Mouse (Mus musculus): ENCODE data around the gene Uaca.

Gene Uaca

DNA sequence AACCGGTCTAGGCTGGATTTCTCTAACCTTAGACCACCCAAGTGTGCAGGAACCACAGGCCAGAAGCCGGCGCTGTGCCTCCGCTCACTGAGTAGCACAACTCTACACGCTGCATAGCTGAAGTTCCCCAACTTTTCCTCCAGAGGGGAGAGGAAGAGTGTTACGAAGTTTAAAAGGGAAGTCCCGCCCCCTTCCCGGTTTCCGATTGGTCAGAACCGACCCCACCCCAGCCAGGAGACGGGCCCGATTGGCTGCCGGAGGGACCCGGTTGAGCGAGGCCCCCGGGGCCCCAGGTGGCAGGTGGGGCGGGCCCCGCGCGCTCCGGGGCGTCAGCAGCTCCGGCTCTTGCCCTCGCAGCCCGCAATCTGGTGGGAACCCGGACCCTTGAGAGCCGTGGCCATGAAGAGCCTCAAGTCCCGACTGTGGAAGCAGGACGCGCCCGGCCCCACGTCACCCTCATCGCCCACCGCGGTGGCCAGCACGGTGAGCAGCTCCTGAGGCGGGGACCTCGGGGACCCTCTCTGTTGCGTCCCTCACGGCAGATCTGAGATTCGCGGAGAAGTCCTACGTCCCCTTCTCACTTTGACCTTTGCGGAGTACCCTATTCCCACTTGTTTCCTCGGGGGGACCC, at the start of gene Uaca:
Gene Uaca, plus strand, starts transcription at position 333 of the 631 bp plus-strand sequence.
- peak; percentile 98 for DNase-seq

DNA sequence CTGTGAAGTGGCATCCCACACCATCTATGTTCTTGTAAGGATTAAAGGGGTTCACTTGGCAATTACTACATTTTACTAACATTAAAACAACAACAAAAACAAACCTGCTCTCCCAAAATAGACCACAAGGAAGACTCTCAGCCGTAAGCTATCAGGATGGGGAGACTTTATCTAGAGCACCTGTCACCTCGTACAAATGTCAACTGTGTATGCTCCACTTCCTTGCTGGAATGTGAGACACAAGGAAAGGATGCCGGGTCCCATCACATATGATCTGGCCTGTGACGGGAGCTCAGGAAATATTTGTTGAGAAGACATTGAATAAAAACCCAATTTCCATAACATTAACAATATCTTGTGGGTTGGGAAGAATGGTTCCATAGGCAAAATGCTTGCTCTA, 49.4 kb upstream of the Uaca start:
- DNase-seq = no peak

DNA sequence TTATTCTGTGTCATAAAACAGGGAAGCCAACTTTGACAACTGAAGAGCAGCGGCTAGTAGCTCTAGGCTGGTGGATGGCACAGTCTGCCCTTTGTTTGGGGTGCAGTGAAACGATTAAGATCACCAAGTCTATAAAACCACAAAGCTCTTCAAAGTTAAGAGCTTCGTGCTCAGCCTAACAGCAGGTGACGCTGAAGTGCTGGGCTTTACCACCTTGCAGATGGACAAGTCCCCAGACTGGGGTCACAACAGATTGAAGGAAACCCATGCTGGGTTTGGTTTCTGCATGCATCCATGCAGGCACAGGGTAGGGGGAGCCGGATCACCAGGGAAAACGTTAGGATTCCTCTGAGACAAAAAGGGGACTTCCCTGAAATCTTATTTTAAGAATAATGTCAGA, 47.8 kb upstream of the Uaca start:
- no peak for DNase-seq

DNA sequence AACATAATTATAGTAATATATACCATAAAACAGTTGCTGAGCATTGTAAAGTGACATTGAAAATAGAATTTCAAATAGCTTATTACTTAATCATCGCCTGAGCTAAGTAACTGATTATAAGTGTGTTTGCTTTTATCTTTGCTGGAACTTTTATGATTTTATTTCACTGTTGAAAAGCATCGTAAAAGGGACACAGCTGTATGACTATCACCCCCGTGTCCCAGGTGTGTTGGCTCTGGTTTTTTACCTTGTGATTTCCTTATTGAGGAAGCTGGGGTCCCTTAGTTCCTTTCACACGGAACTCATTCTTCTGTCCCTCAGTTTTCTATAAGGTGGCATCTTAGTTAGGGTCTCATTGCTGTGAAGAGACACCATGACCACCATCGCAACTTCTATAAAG, 46.7 kb upstream of the Uaca start:
- DNase-seq = no peak

DNA sequence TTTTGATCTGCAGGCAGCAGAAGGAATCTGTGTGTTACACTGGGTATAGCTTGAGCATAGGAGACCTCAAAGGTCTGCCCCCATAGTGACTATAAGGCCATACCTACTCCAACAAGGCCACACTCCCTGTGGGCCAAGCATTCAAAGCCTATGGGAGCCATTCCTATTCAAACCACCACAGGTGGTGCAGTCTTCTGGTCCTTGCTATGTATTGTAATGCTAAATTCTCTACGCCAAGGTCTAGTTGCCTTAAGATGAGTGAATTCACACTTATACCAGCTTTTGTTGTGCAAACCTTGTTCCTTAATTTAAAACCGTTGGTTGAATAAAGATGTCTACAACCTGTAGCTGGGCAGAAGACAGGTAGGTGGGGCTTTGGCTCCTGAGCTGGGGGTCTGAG, 46.2 kb upstream of the Uaca start:
- DNase-seq = no peak

DNA sequence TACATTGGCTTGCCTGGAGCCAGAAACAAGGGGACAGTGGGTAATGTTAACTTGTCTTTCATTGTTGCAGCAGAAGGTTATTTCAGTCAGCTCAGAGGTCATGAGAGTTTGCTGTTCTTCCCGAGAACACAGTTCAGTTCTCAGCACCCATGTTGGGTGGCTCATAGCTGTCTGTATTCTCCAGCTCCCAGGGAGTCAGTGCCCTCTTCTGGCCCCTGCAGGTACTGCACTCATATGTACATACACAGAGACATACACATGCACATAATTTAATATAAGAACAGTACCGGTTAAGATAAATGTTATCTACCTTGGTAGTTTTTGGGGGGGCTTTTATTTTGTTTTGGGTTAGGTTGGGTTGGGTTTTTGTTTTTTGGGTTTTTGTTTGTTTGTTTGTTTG, 45.2 kb upstream of the Uaca start:
- no peak for DNase-seq

DNA sequence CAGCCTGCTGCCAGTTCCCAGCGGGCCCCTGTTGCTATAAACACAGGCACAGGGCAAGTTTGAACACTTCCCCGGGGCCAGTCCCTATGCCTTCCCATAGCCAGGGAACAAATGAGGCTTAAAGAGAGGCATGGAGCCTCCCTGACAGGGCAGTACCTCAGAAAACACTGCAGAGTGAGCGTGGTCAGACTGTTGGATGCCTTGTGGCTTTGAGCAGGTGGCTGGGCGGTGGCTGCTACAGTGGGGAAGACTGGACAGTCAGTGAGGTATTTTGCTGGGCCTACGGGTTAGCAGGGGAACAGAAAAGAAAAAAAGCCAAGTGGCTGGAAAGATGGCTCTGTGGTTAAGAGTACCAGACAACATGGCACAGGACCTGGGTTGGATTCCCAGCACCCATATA, 43.2 kb upstream of the Uaca start:
- no peak for DNase-seq

DNA sequence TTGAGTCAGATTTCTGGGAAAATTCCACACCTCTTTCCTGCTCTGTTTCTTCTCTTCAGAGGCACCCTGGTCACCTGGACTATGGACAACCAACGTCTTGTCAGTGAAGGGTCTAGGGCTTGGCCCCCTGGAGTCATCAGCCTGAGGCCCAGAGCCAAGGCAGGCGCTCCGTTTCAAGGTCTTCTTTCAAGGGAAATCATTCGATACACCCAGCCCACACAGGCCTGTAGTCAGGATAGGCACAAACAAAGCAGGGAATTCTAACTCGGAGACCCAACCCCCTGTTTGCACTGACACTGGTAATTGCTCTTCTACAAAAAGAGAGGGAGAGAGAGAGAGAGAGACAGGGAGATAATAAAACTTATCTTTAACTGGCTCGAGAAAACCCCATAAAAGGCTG, 42.4 kb upstream of the Uaca start:
- no peak for DNase-seq

DNA sequence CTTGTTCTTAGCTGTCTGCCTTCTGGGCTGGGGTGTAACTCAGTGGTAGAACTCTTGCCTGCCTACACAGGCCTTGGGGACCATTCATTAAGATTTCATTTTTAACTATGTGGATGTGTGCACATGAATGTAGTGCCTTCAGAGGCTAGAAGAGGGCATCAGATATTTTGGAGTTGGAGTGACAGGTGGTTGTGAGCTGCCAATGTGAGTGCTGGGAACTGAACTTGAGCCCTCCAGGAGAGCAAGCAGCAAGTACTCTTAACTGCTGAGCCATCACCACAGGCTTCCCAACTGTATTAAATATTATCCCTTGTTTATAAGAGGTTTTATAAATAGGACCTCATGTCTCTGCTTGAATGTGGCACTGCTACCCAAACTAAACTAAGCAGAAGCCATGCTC, 41.7 kb upstream of the Uaca start:
- no peak for DNase-seq

DNA sequence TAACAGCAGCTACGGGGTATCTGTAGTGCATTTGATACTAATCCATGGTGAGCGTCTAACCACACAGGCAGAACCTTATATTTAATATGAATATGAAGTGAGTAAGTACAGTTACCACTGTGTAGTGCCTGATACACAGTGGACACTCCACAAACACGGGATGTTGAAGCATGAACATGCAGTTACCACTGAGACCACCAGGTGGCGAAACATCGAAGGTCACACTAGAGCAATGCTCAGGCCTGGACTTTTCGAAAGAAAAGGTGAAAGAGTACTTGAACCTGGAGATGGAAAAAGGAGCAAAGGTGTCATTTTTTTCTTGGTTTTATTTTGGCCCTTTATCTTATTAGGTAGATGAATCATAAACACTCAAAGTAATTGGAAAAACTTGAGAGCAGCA, 38.1 kb upstream of the Uaca start:
- DNase-seq = peak; percentile 78

DNA sequence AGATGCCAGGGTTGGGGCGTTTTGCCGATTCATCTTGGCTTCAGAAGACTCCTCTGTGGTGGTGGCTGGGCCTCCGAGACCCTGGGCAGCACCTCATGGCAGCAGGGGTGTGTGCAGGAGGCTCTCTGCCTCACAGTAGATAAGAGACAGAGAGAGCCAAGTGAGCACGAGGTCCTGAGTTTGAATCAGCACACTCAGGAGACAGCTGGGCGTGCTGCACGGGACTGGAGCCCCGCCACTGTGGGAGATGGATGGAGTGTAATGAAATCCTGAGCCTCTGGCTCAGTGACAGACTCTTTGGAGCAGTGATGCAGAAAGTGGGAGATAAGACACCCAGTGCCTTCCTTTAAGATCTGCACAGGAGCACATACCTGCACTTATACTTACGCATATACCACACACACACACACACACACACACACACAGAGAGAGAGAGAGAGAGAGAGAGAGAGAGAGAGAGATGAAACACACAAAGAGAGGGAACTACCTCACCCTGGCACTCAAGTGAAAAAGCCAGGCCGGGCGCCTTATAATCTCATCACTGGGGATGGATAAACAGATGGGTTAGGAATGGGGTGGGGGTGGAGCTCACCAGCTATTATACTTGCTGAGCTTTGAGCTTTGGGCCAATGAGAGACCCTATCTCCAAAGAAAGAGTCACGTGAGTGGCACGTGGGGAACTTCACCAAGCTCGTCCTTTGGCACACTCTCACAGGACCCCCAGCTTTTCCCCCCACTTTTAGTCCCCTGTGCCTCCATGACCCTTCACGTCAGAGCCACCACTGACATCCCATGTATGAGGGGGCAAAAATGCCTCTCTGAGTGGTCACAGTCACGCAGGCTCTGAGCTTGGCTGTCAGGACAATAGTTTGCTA, 37.2 kb upstream of the Uaca start:
- no peak for DNase-seq

DNA sequence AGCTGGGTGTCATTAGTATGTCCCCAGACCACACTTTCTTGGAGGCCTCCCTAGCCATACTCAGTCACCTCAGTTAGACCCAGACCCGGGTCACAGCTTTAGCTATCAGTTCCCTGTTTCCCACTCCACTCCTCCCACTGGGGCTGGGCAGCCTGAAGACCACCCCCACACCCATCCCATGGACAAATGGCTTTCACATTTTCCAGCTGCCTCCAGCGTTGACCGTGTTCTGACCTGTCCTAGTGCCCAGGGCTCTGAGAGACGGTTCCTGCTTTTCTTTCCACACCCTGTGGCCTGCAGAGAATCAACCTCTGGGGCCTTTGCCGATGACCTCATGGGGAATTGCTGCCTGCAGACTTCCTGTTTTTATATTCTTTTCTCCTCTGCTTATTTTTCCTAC, 36.5 kb upstream of the Uaca start:
- DNase-seq = peak; percentile 20

DNA sequence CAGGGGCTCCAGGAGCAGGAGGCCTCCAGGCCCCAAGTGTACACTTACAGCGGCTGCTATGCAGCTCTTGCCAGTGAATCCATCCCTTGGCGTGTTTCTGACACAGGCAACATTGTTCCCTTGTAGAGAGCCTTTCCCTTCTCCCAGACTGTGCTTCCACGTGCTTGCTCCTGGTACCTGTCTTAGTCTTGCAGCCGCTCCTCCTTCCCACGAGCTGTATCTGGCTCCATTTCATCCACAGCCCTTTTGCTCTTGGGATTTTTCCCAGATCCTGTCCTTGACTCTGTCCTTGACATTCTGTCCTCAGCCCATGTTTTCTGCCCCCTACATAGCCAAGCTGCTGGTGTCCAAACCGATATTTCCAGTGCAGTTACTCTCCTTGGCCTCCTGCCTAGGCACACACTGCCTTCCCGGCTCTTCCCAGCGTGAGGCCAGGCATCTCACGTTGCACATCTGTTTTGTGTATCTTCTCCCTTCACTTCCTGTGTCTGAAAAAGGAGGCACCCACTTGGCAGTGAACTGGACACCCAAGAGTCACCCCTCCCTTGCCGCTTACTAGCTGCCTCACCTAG, 34.8 kb upstream of the Uaca start:
- no peak for DNase-seq

DNA sequence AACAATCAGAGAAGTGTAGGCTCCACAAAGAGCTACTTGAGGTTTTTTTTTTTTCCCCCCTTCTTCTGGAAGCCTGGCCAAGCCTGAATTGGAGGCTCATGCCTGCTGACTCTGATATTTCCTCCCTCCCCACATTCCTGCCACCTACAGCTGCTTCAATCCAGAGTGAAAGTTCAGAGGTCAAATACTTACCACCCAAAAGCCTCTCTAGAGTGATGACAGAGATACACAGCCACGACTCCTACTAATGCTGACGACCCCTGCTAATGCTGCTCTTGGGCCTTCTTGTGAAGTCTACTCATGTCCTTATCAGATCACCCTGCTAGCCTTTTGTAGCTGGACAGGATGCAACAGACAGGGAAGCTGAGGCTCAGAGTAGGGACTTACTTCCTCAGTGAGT, 29.2 kb upstream of the Uaca start:
- no peak for DNase-seq

DNA sequence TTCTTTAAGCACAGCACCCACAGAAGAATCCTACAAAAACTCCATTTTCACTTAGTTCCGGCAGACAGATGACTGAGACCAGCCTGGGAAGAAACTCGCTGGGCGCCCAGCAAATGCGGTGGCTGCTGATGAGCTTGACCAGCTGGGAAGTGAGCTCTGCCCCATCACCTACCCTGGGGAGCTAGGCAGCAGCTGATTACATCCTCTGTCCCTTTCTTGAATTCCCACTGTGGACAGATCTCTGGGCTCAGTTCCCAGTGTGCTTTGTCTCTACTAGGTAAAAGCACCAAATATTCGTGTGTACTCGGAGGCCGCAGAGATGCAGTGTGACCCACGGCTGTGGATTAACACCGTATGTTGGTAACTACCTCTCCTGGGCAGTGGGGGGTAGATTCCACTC, 25.9 kb upstream of the Uaca start:
- DNase-seq = no peak

DNA sequence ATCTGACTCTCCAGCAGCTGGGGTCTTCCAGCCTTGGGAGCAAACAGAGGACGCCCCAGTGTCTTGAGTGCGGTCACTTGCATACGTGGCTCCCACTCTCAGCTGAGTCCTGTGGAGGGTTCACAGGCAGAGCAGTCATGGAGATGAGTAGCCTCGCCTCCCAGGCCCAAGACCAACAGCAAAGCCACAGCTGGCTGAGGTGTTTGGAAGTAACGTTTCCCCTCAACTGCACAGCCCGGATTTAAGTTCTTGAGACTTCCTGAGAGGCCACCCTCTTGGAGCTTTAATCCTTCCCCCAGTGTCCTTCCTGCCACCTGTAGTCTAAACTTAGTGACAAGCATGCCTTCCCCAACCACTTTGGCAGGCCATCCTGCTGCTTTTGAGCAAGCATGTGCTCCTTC, 24.6 kb upstream of the Uaca start:
- DNase-seq = no peak

DNA sequence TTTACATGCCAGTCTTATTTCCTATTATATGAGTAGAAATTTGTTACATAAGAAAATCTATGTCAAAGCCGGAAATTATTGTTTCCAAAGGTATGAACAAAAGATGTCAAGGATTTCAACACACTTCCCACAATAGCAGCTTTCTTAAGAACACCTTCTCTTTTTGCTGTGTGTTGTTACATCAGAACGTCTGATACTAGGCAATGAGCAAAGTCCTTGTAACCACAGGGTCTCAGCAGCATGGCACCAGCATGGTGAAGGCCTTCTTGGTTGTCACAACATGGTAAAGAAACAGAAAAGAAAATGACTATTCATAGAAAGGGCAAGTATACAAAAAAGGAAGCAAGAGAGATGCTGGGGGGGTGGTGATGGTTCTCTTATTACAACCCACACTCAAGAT, 20.6 kb upstream of the Uaca start:
- no peak for DNase-seq

DNA sequence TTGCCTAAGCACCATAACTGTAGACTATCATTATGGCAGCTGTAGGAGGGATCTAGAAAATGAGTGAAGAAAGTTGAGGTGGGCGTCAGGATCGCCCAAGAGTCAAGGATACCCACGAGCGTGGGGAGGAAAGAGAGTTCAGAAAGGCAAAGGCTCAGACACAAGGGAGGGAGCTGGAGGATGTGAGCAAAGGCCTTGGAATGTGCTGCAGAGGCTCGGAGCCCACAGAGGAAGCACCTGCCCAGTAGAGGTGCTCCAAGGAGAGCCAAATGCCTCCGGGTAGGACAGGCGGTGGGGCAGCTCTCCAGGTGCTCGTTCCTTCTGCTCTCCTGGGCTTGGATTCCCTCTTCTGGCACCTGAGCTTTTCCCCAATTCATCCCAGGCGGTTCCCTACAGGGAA, 17.4 kb upstream of the Uaca start:
- DNase-seq = no peak

DNA sequence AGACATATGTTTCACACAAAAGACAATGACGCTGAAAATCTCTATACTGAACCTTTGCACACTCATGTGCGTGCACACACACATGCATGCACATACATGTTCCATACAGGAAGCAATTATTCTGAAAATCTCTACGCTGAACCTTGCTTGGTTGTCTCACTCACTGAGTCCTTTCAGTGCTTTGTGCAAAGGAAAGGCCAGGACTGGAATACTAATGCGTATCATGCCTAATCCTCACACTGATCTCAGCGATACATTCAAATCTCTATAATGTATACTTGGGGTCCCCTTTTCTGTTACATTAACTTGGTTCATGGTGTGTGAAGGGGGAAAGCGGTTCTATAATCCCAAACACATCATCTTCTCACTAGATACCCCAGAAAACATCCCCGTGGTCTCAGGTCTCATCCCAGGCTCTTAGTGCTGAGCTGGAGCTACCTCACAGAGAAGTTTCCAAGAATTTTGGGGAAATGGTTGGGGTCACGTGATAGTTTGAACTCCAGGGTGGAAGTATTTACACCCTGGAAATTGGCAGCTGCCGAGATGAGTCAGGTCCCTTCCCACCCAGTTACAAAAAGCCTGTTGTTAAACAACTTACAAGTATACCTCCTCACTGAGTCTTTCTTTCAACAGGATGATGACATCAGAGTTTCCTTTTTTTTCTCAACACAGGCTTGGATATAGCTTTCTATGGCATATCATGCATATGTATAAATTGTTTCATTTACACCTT, 12.1 kb upstream of the Uaca start:
- no peak for DNase-seq

DNA sequence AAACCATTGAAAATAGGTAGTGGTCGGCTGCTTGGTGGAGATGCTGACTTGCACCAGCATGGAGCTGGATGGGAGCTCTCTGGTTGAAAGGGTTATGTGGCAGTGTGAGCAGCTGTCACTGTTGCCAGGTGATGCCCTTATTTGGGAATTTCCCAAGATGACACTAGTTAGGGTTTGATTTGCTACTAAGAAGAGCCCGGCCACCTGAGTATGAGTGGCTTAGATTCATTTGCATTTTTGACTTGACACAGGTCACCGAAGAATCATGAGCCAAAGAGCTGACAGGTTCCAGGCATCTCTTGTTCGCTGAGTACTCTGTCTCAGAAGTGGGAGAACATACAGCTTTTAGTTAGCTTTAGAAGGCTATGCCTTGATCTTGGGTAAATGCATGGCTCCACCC, 9.3 kb upstream of the Uaca start:
- DNase-seq = no peak

DNA sequence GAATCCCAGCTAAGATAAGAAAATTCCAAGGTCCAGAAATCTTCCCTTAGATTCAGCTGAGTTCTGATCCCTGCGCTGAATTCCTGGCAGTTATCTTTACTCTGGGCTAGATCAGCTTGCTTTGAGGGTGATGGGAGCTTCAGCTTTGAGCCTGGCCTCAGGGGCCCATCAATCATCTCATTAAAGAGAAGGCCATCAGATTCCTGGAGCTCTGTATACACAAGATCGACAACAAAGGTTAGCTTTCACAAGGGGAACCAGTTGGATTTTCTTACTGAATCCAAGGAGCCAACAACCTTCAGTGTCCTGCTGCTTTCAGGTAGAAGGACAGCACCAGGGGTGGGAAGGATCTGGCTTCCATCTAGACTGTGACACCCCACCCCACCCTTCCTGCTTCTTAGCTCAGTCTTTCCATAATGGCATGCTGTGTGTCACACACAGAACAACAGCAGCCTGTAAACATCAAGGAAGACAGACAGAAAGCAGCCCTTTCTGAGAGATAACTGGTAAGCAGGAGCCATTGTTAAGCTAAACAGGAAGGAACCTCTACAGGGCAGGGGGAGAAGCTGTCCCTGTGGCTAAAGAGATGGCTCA, 6.7 kb upstream of the Uaca start:
- no peak for DNase-seq

DNA sequence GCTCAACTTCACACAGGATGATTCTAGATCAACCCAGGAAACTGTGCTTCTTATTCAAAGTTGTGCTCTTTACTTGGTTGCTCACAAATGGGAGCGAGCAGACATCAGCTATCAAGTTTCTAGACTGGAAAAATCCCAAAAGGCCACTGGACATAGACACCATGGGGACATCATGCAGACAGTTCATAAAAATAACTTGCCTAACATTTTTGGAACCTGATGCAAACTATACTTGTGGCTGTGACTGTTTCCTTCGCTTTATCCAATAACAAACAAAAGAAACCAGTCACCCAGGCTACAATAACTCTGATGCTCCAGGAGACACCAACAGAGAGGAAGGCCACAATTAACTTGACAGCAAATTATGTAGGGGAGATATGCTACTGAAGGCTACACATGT, 4.1 kb upstream of the Uaca start:
- DNase-seq = no peak

DNA sequence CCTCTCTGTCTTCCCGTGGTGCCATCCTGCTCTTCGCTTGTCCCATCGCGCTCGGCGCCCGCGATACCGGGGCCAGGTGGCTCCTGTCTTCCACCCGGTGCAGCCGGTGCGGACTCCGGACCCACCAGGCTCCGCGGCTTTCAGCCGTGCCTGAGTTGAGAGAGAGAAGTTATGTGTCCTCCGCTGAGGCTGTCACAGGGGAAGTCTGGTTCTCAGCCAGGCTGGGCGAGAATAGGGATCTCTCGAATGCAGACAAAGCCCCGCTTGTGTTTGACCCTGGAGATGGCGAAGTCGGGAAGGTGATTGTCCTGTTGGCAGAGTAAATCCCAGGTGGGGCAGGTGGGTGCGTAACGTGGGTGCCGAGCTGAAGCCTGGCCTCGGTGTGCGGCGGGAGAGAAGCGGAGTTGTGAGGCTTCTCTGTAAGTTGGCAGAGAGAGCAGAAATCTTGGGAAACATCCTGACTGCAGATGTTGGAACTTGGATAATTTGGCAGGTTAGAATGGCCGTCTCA, 554 bp downstream of the Uaca start:
- peak; percentile 48 for DNase-seq
